Mouse (Mus musculus) kidney, embryonic 15.5 days (tissue): ENCODE measurements around the gene Rin2. TPM values are rescaled to one million over a fixed set of nuclear protein-coding genes. Genes with fewer than 3 reads are reported as not detected.

Source experiments
- ATAC-seq: fragments of 200-750 bp; cut with Nextera tagmentation; replicated peaks from 2 replicates; pipeline ENCODE4 v1.8.0; 2017; ENCODE audit warnings: moderate TSS enrichment; ENCODE audit not compliant: low FRiP score
- H3K27ac ChIP-seq: fragments of 300-500 bp; sonication (generic); 2 replicates; pipeline ENCODE4 v1.5.1; 2015; ENCODE audit warnings: mild to moderate bottlenecking, inconsistent platforms
- H3K27me3 ChIP-seq: fragments of 300-500 bp; sonication (generic); 2 replicates; pipeline ENCODE4 v1.6.1; 2015; ENCODE audit warnings: inconsistent platforms
- H3K36me3 ChIP-seq: fragments of 300-500 bp; sonication (generic); 2 replicates; pipeline ENCODE4 v1.6.1; 2015; ENCODE audit warnings: inconsistent platforms
- H3K4me1 ChIP-seq: fragments of 300-500 bp; sonication (generic); 2 replicates; pipeline ENCODE4 v1.6.1; 2015; ENCODE audit warnings: inconsistent platforms
- H3K4me2 ChIP-seq: fragments of 300-500 bp; sonication (generic); 2 replicates; pipeline ENCODE4 v1.6.1; 2015; ENCODE audit warnings: moderate library complexity, mild to moderate bottlenecking, inconsistent platforms
- H3K4me3 ChIP-seq: fragments of 300-500 bp; sonication (generic); replicated peaks from 2 replicates; pipeline ENCODE4 v1.5.1; 2015; ENCODE audit warnings: mild to moderate bottlenecking, inconsistent platforms
- H3K9ac ChIP-seq: fragments of 300-500 bp; sonication (generic); 2 replicates; pipeline ENCODE4 v1.6.1; 2015; ENCODE audit warnings: mild to moderate bottlenecking, inconsistent platforms
- H3K9me3 ChIP-seq: fragments of 300-500 bp; sonication (generic); replicated peaks from 2 replicates; pipeline ENCODE4 v1.6.1; 2016; ENCODE audit warnings: inconsistent platforms
- WGBS: fragments of 180-500 bp; shearing (Covaris S2); methylation state at CpG from one replicate; pipeline ENCODE4 v1.1.7; 2015; ENCODE audit warnings: mixed read lengths; 5-methylcytosine and 5-hydroxymethylcytosine counted together
- polyA plus RNA-seq: library from polyadenylated mRNA; unstranded; fragments of >200 nt; fragmentation: Nextera tagmentation; extraction: Ambion mirVana; gene quantifications from 2 replicates; pipeline ENCODE4 v1.2.1, GENCODE M21; 2015

Gene Rin2
- 32.1 and 33.0 TPM in 2 replicates for polyA plus RNA-seq

GRCm38 (mm10) chr2:145675142-145675755 lies at the start of gene Rin2:
Gene Rin2 (plus strand): TSS chr2:145675215.
- H3K36me3 ChIP-seq, result peaks cover 3% of the 10 kb centered on the region; the same call in 1 of the 2 replicates
- H3K27ac ChIP-seq, result peak within 1 kb of the TSS; percentile 96
- no peaks in the 10 kb centered on the region for H3K9me3 ChIP-seq
- peak within 1 kb of the TSS; percentile 67 for H3K9ac ChIP-seq
- H3K27me3 ChIP-seq, result no peaks in the 10 kb centered on the region
- H3K4me2 ChIP-seq, result peak within 1 kb of the TSS; percentile 78
- under 1% methylated on average over 32 of the region's 33 CpGs for WGBS
- peak; percentile 91 for ATAC-seq
- H3K4me1 ChIP-seq, result peaks cover 62% of the 10 kb centered on the region
- peak within 1 kb of the TSS; percentile 75 for H3K4me3 ChIP-seq

- Histone ChIP-seq H3K4me2 (no peak overlapping the region), H3K4me3 (no peak overlapping the region), H3K27me3 (no peaks in the 10 kb centered on the region), H3K4me1 (no peaks in the 10 kb centered on the region), H3K27ac (no peak overlapping the region), H3K9me3 (no peaks in the 10 kb centered on the region), H3K9ac (no peak overlapping the region), H3K36me3 (no peaks in the 10 kb centered on the region)
- ATAC-seq, result no peak
- WGBS, result 80% methylated on average over 6 of the region's 6 CpGs
These were observed 43.8 kb upstream of the Rin2 start for GRCm38 (mm10) chr2:145631123-145631798.

GRCm38 (mm10) chr2:145631799-145632174 lies 43.2 kb upstream of the Rin2 start:
- Histone ChIP-seq H3K9ac (no peak overlapping the region), H3K4me2 (no peak overlapping the region), H3K27me3 (no peaks in the 10 kb centered on the region), H3K9me3 (no peaks in the 10 kb centered on the region), H3K4me1 (no peaks in the 10 kb centered on the region), H3K4me3 (no peak overlapping the region), H3K36me3 (no peaks in the 10 kb centered on the region), H3K27ac (no peak overlapping the region)
- 38% methylated on average over 4 of the region's 4 CpGs for WGBS
- ATAC-seq, result peak; percentile 52; the same call in 1 of the 2 replicates

- Histone ChIP-seq H3K36me3 (no peaks in the 10 kb centered on the region), H3K4me1 (no peaks in the 10 kb centered on the region), H3K27ac (peak overlapping the region; percentile 14), H3K27me3 (no peaks in the 10 kb centered on the region), H3K9me3 (no peaks in the 10 kb centered on the region), H3K4me3 (no peak overlapping the region), H3K4me2 (no peak overlapping the region), H3K9ac (no peak overlapping the region)
- no peak for ATAC-seq
- 60% methylated on average over 5 of the region's 5 CpGs for WGBS
These were observed 41.2 kb upstream of the Rin2 start for GRCm38 (mm10) chr2:145633811-145634210.

GRCm38 (mm10) chr2:145640255-145640984 lies 34.6 kb upstream of the Rin2 start:
- WGBS, result 37% methylated on average over 21 of the region's 21 CpGs
- H3K27me3 ChIP-seq, result no peaks in the 10 kb centered on the region
- no peak overlapping the region for H3K4me3 ChIP-seq
- peak overlapping the region; percentile 34; the same call in 1 of the 2 replicates for H3K27ac ChIP-seq
- ATAC-seq, result peak; percentile 74
- H3K4me1 ChIP-seq, result peaks cover 14% of the 10 kb centered on the region
- H3K4me2 ChIP-seq, result no peak overlapping the region
- no peak overlapping the region for H3K9ac ChIP-seq
- no peaks in the 10 kb centered on the region for H3K36me3 ChIP-seq
- H3K9me3 ChIP-seq, result no peaks in the 10 kb centered on the region

- ATAC-seq, result peak; percentile 88
- no peak overlapping the region for H3K27ac ChIP-seq
- 28% methylated on average over 12 of the region's 12 CpGs for WGBS
- H3K4me1 ChIP-seq, result 0 out of 2 replicates have a peak, but pooled peaks cover 7% of the 10 kb centered on the region
- no peak overlapping the region for H3K4me3 ChIP-seq
- H3K4me2 ChIP-seq, result no peak overlapping the region
- H3K27me3 ChIP-seq, result no peaks in the 10 kb centered on the region
- no peak overlapping the region for H3K9ac ChIP-seq
- no peaks in the 10 kb centered on the region for H3K36me3 ChIP-seq
- no peaks in the 10 kb centered on the region for H3K9me3 ChIP-seq
These were observed 19.5 kb upstream of the Rin2 start for GRCm38 (mm10) chr2:145655373-145655960.

GRCm38 (mm10) chr2:145656121-145656520 lies 18.9 kb upstream of the Rin2 start:
- Histone ChIP-seq H3K27ac (no peak overlapping the region), H3K9me3 (no peaks in the 10 kb centered on the region), H3K27me3 (no peaks in the 10 kb centered on the region), H3K4me1 (0 out of 2 replicates have a peak, but pooled peaks cover 7% of the 10 kb centered on the region), H3K4me3 (no peak overlapping the region), H3K9ac (no peak overlapping the region), H3K36me3 (no peaks in the 10 kb centered on the region), H3K4me2 (no peak overlapping the region)
- ATAC-seq, result no peak
- WGBS, result 51% methylated on average over 3 of the region's 3 CpGs

GRCm38 (mm10) chr2:145656716-145657115 lies 18.3 kb upstream of the Rin2 start:
- H3K36me3 ChIP-seq, result no peaks in the 10 kb centered on the region
- H3K27me3 ChIP-seq, result no peaks in the 10 kb centered on the region
- H3K27ac ChIP-seq, result no peak overlapping the region
- no peak for ATAC-seq
- H3K9me3 ChIP-seq, result no peaks in the 10 kb centered on the region
- H3K9ac ChIP-seq, result no peak overlapping the region
- H3K4me2 ChIP-seq, result no peak overlapping the region
- 0 out of 2 replicates have a peak, but pooled peaks cover 7% of the 10 kb centered on the region for H3K4me1 ChIP-seq
- 39% methylated on average over 1 of the region's 1 CpGs for WGBS
- H3K4me3 ChIP-seq, result no peak overlapping the region

GRCm38 (mm10) chr2:145661242-145661641 lies 13.8 kb upstream of the Rin2 start:
- H3K4me1 ChIP-seq, result 0 out of 2 replicates have a peak, but pooled peaks cover 8% of the 10 kb centered on the region
- no peak for ATAC-seq
- H3K27me3 ChIP-seq, result no peaks in the 10 kb centered on the region
- no peak overlapping the region for H3K9ac ChIP-seq
- H3K36me3 ChIP-seq, result no peaks in the 10 kb centered on the region
- H3K9me3 ChIP-seq, result no peaks in the 10 kb centered on the region
- 56% methylated on average over 7 of the region's 7 CpGs for WGBS
- no peak overlapping the region for H3K4me3 ChIP-seq
- H3K4me2 ChIP-seq, result no peak overlapping the region
- H3K27ac ChIP-seq, result no peak overlapping the region

GRCm38 (mm10) chr2:145663899-145664298 lies 11.1 kb upstream of the Rin2 start:
- no peaks in the 10 kb centered on the region for H3K27me3 ChIP-seq
- H3K4me1 ChIP-seq, result 0 out of 2 replicates have a peak, but pooled peaks cover 4% of the 10 kb centered on the region
- 58% methylated on average over 7 of the region's 7 CpGs for WGBS
- H3K9ac ChIP-seq, result no peak overlapping the region
- H3K4me3 ChIP-seq, result no peak overlapping the region
- H3K9me3 ChIP-seq, result no peaks in the 10 kb centered on the region
- no peak overlapping the region for H3K4me2 ChIP-seq
- H3K36me3 ChIP-seq, result no peaks in the 10 kb centered on the region
- peak; percentile 70 for ATAC-seq
- peak overlapping the region; percentile 90 for H3K27ac ChIP-seq

- H3K4me2 ChIP-seq, result no peak overlapping the region
- H3K36me3 ChIP-seq, result no peaks in the 10 kb centered on the region
- H3K9me3 ChIP-seq, result no peaks in the 10 kb centered on the region
- peak overlapping the region; percentile 90 for H3K27ac ChIP-seq
- WGBS, result 63% methylated on average over 2 of the region's 2 CpGs
- no peak overlapping the region for H3K4me3 ChIP-seq
- no peaks in the 10 kb centered on the region for H3K27me3 ChIP-seq
- H3K4me1 ChIP-seq, result 0 out of 2 replicates have a peak, but pooled peaks cover 4% of the 10 kb centered on the region
- H3K9ac ChIP-seq, result no peak overlapping the region
- peak; percentile 97 for ATAC-seq
These were observed 10.7 kb upstream of the Rin2 start for GRCm38 (mm10) chr2:145664311-145664710.
